Mouse (Mus musculus) NIH3T3 (cell line): ENCODE measurements around the gene Pde4b.
A peak's percentile ranks its signal among the peaks of the same experiment; 100 is the strongest.

Experiments
- DNase-seq: peaks from one replicate; pipeline ENCODE4 v3.0.0-alpha.2; 2012; ENCODE audit warnings: low read depth

Gene Pde4b

DNA sequence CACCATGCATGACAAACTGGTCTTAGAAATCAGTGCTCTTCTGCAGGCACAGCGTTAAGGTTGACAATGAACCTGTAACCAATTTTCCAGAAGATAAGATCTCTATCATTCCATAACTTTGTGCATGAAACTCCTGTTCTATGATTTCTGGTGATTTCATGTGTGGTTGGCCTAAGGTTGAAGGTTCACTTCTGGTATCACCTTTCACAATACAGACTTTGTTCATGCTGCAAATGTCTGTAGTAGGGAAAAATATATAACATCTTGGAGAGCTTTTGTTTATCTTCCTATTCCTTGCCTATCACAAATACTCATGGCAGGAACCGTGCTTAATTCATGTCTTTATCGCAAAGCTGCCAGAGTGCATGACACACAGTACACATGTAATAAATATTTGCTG lies 319.5 kb downstream of the Pde4b start:
- no peak for DNase-seq

DNA sequence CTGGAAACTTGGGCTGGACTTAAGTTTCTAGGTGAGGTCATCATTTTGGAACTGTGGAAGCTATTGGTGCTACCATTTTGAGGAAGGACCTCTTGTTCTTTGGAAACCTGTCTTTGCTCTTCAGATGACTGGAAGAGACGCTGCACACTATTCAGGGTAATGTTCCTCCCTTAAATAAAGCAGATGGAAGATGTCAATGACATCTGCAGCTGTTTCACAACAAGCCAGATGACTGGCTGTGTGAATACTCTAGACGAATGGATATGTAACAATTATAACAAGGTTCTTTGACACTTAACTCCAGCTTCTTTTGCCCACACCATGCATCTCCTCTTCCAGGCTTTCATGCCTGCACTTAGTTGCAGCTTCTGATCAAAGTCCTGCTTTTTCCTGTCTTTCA lies 320.8 kb downstream of the Pde4b start:
- no peak for DNase-seq

DNA sequence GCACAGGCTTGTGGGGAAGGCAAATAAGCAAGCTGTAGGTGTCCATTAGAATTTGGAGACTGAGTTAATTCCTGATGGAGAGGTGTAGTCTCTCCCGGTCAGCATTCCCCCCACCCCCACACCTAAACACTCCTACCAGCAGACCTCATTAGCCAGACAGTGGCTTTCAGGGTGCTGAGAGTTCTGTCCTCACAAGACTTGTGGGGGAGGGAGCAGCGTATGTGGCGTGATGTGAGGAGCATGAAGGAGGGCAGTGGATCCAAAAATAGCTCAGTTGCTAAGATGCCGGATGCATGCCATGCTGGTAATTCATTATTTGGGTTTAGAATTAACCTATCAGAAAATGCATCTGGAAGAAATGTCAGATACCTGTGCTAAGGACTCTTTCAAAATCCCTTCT lies 321.6 kb downstream of the Pde4b start:
- no peak for DNase-seq

DNA sequence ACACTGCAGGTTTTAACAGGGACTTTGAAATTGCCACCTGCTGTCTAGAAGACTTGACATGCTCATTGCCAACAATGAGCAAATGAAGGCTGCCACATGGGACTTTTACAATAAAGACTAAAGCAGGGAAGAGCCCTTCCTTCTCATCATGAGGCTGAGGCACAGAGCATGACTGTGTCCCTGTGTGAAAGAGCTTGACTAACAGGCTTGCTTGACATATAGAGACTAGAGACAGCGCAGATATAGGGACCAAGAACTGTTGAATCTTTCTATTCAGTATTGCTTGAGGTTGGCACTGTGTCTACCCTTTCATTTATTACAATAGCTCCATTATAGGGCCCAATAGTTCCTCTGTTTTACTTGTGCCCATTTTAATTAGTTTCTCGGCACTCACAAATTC lies 325.8 kb downstream of the Pde4b start:
- no peak for DNase-seq

DNA sequence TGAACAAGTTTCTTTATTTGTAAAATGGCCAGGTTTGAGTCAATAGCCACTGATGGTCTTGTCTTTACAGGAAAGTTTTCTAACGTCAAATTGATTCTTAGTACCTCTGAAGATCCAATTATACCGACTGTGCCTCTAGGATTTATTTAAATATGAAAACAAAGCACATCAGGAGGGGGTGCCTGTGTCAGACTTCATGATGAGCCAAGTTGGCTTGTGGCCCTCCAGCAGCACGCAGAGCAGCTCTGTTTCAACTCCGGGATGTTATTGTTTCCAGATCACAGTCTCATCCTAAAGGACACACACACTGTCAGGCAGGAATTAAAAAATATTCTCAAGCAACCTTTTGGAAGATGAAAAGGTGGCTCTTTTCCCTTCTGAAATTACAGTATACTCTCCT lies 326.5 kb downstream of the Pde4b start:
- DNase-seq = no peak

DNA sequence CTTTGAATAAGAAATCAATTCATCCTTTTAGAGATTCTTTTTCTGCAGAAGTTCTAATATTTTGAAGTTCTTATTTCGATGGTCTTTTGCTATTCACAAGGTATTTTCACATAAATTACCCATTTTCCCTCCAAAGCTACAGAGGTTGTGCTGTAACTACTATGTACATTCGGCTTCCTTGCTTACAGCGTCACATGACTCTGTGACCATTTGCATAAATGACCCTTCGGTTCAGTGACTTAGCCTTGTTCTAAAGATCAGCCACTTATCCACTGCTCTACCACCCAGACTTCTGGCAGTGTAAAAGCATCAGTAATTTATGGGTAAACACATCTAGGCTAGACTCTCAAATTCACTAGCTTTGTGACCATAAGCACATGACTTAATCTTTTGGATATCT lies 327.3 kb downstream of the Pde4b start:
- DNase-seq = no peak

DNA sequence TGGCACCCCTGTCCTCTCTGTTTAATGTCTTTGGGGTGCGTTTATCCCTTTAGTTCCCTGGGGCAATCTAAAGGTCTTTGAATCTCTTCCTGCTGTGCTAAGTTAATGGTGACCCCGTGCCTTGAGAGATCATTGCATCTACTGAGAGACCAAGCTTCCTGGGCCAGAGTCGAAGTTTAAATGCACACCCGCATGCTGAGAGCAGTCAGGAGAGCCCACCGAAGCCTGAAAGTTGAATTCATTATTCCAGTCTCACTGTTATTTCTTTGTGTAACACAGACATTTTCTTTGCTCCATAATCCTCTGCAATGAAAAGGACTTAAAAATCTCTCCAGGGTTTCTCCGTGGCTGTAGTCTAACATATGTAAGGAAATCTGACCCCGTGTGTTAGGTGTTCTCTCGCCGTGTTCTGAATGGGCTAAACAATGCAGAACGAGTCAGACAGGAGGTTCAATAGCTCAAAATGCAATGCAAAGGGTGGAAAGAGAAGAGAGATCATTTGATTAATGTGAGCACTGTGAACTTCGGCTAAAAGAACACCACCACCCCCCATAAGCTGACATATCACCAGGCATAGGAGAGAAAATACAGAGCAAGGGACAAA lies 333.6 kb downstream of the Pde4b start:
- DNase-seq = no peak

DNA sequence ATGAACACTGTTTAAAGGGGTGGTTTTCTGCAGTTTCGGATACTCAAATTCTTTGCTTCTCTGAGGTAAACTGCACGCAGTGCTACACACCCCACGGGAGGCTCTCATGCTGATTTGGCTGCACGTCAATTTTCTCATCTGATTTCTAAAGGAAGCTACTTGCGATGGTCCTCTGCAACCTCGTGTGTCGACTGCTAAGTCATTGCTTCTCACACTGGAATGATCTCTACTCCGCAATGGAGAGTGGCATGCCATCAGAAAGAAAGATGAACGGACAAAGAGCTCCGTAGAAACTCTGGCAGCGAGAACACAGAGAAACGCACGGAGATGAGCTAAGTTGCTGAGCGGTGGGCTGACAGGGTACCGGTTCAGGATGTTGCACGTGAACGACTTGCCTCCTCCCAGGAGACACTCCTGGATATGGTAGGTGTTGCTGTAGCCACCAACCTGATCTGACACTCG lies 334.1 kb downstream of the Pde4b start:
- DNase-seq = no peak

DNA sequence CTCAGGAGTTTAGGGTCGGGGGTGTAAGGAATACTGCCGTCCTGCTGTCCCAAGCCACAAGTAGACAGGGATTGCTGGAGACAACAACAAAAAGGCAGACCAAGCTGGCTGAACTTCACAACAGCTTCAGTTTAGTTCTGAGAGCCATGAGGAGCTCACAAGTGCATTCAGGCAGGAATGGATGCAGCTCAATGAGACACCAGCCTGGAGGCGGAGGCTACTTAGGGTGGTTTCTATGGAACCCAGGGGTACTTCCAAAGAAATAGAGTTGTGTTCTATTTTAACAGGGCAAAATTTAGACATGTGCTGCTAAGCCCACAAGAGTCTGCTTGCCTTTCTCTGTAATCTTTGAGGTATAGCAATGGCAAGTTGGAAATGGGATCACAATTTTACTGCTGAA lies 336.8 kb downstream of the Pde4b start:
- no peak for DNase-seq

DNA sequence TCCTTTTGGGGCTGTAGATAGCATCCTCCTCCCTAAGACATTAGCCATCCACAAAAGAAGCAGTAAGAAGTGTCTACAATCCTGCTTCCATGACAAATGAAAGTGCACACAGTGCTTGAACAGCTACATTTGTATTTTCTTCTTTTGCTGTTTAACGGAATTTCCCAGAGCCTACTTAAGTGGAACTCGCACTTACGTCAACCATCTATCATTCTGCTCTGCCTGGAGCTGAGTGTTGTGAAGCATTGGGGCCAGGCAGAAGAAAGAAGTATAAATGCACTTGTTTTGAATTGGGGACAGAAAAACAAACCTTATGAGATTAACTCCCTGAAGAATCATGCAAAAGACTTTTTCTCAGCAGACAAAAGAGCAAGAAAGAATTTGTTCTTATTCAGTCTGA lies 338.1 kb downstream of the Pde4b start:
- DNase-seq = no peak

DNA sequence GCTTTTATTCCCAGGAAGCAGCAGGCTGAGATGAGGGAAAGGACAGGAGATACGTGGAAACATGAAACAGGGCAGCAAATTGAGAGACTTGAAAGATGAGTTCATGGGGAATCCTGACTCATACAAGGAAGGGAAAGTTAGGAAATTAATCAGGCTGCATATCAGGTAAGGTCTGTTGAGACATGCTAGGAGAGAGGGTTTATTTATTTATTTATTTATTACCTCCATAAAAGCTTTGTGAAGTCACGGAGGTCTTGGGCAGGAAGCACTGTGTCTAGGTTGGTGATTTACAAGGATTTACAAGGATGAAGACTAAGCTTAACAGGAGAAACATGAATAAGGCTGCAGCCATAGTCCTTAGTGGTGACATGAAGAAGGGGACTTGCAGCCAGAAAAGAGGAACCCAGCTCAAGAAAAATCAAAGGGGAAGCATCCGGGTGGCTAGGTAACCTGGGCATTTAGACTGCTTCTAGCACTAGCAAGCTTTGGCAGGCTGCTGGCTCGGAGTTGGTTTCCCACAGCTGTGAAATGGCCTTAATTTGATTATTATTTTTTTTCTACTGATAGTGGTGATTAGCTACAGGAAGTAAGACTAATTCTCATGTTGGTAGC lies 342.5 kb downstream of the Pde4b start:
- DNase-seq = no peak

DNA sequence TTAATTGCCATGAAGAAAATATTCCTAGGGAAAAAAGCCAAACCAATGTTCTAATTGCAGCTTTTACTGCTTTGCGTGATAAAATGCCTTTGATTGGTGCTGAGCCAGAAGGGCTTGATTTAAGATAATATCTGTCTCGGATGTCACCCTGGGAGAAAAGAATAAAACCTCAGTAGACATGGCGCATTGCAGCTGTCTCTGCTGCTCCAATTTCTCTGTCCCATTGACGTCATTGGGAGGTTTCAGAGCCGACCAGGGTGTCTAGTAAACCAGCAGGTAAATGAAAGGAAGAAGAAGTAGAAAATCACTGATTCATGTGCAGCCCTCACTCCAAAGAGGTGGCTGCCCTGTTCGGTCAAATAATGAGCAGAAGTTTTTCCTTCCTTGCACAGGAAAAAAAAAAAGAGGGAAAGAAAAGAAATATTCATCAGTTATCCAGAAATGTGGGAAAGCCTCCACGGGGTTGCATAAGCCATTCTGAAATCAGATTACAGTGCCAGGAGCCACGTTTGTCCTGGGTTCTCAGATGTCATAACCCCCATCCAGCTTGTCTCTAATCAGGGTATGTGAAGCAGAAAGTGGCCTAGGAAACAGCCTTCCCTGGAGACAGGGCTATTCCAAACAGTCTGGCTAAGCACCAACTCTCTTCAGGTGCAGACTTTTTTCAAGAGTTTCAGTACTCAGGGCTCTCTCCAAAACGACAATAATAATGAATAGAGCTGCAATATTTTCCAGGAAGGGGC lies 344.9 kb downstream of the Pde4b start:
- DNase-seq = no peak

DNA sequence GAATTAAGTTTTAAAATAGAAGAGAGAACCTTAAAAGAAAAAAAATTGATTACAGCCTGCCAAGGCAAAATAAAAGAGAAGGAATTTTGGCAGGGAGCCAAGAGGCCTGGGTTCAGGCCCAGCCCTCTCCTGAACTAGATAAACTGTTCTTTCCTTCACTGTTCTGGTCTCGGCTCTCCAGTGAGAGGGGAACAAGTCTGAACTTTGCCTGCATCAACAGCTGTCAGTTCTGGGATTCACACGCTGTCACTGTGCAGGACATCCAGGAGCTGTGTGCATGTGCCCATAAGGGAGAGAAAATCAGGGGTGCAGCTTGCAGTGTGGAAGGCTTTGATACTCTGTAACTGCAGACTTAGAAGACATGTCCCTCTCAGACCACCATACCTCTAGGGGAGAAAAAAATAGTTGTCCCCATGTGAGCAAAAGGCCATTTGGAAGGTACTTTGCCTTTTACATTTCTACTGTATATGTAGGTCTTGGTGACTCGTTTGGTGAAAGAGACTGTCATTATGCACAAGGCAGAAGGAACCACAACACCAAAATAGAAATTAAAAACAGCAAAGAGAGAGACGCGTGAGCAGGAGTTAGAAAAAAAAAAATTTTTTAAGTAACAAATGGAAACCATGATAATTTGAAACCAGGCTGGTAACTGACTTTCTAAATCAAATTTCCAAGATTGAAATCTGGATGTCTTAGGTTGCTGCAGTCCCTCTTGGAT lies 352.2 kb downstream of the Pde4b start:
- DNase-seq = peak; percentile 24

DNA sequence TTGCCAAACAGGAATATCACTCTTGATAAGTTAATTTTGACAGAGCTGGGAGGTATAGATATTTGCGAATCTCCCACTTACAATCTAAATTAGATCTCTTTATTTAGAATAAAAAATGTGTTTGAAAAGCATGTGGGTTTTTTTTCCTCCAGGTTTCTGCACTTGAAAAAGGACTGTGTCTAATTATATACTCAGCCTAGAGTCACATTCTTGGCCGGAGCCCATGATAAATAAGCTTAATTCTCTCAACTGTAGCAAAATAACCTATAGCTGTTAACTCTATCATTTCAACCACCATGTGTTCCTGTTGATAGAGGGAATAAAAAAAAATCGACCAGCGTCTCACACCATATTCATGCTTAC lies 352.8 kb downstream of the Pde4b start:
- DNase-seq = no peak

DNA sequence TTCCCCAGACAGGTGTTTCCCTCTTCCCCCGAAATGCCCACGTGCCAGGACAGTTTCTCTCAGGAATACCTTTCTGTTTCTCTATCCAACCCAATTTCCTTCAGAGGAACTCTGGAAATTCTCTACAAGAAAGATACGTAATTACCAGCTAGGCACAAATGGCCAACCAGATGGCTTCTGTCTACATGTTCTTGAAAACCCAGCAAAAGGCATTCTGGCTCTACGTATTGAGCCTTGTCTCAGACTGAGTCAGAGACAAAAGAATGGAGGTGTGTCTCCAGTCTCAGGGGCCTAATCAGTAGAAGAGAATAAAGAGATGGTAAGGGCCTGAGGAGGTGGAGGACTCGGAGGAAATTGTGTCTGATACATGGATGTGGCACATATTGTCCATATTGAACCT lies 356.2 kb downstream of the Pde4b start:
- DNase-seq = no peak

DNA sequence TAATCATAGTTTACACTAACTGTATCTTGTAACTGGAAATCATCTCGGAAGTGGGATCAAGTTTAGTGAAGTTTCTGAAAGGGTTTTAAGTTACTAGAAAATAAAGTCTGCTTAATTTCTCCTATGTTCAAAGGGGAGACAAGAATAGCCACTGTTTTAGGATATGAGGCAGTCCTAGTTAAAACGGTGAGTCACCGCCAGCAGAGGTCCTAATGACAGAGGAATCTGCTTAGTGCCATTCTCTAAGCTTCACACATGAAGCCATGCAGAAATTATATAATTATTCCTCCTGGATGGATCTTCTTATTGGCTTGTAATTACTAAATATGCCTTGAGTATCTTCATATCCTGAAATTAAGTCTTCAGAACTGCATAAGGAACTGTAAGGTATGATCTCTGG lies 357.2 kb downstream of the Pde4b start:
- no peak for DNase-seq

DNA sequence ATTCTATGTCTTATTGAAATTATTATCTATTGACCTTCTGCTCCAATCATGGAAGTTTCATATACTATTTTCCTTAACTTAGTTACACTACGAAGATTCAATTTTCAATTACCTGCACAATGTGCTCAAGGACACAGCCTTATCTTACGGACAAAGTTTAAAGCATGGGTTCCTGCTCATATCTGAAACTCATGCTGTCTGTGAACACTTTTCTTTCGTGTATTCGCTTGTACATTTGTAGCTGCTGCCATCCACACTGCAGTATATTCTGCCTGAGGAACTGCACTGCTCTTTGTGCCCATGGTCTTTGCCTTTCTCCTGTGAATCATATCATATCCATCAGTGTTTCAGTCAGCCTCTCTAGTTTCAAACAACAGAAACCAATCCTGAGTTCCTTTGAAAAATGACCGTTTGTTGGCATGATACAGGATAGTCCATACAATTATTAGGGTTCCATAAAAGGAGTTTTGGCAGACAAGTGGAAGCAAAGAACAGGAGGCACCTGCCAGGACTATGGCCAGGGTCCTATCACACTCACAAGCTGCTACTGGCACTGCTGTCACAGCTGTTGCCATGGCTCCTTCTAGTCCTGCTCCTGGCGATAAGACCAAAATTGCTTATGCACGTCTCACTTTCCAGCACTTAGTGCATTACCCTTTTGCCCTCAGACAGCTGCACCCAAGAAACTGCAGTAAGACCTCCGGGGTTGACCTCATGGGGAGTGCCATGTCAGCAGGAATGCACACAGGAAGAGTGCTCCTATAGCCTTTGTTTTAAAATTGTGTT lies 359.0 kb downstream of the Pde4b start:
- no peak for DNase-seq

DNA sequence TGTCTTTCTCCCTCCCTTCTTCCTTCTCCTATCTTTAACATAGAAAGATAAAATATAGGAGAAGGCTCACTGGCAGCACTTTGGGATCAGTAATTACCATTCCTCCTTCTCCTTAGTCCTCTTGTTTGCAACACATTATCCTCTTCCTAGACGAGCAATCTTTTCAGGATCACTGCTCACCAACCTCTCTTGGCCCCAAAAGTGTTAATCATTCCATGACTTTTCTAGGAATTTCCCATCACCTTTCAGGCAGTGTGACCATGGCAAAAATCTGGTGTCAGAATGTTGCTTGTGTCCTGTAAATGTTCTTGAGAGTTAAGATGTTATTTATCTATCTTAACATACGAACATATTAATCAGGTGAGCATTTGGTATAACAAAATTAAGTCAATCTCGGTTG lies 369.1 kb downstream of the Pde4b start:
- DNase-seq = no peak

DNA sequence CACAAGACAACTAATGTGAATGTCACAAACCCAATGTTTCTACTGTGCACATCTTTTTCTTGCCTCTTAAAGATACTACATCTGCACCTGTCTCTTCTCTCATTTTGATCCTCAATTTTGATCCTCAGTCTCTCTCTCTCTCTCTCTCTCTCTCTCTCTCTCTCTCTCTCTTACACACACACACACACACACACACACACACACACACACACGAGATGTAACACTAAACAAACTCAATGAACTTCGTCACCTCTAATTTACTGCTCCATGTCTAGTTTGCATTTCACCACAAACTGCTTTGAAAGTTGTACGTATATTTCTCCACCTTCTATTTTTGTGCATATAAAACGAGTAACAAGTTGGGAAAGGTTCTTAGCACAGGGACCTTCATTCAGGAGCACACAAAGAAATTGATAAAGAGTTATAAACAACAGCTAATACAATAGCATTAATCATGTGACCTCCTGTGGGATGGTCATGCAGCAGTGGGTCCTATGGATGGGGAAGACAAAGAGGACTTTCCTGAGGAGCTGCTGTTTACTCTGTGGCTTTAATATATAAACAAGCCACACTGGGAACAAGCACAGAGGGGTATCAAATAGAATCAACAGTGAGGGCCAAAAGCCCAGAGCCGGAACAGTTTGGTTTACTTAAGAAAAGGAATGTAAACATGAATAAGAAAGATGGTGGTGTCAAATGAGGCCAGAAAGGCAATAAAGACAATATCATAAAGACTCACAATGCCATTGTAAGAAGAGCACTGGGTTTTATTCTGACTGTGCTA lies 372.1 kb downstream of the Pde4b start:
- DNase-seq = no peak

DNA sequence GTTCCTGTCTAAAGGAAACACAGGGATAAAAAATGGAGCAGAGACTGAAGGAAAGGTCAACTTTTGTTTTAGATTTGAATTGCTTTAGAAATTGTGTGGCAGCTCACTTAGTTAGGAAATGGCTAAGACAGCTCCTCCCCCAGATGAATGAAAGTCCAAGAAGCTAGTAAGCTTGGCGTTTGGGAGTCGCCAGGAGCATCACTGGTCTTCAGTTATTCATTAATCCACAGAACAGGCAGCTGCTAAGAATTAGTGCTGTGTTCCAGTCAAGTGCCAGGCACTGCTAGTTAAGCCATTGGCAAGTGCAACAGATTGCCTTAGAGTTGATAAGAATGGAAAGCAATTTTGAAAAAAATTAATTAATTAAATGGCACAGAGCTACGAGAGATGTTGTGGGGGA lies 390.8 kb downstream of the Pde4b start:
- DNase-seq = no peak

DNA sequence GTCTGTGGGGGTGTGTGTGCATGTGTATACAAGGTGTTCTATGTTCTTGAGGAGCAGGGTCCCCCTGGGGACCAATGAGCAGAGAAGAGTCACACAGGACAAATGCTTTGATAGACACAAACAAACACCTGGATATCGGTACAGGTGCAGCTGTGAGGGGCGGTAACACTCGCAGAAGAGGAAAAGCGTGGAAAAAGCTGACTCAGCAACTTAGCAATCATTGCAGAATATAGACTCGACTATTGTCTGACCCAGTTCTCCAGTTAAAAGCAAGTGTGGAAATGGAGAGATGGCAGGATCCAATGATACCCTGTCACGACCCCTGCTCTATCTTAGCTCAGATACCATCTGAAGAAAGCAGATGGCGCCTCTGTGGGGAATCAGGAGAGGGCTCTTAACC lies 391.5 kb downstream of the Pde4b start:
- no peak for DNase-seq
